Mouse (Mus musculus): ENCODE results near the gene Prcc. TPM values are rescaled to one million over a fixed set of nuclear protein-coding genes. Genes with fewer than 3 reads are reported as not detected.

The Prcc gene
- polyA plus RNA-seq (2014; fragmentation: Nextera tagmentation; extraction: Ambion mirVana), result 17.8 and 20.3 TPM in 2 replicates

GRCm38 (mm10) chr3:87885281-87886003 is at the start of gene Prcc:
Gene Prcc, minus strand, starts transcription at chr3:87885608.
- Histone ChIP-seq H3K4me1 (ENCODE audit: control insufficient read depth, insufficient read depth, low read length) (peaks cover 11% of the 10 kb centered on the region), H3K36me3 (ENCODE audit: control insufficient read depth, insufficient read depth, low read length) (peaks cover under 1% of the 10 kb centered on the region; the same call in 1 of the 2 replicates), H3K9me3 (ENCODE audit: control insufficient read depth, low read length) (no peaks in the 10 kb centered on the region), H3K9ac (ENCODE audit: low read length) (peak within 1 kb of the TSS; percentile 87), H3K4me3 (ENCODE audit: low read depth, low read length) (peak within 1 kb of the TSS; percentile 90), H3K27me3 (ENCODE audit: control insufficient read depth, insufficient read depth, low read length) (no peaks in the 10 kb centered on the region), H3K4me2 (ENCODE audit: low read depth) (peak within 1 kb of the TSS; percentile 47), H3K27ac (ENCODE audit: low read depth, low read length) (peak within 1 kb of the TSS; percentile 72)
- DNase-seq (ENCODE audit: low spot score) (peak; percentile 93), ATAC-seq (ENCODE audit: insufficient read depth, low FRiP score, low TSS enrichment) (peak; percentile 96)
- 0% methylated on average over 33 of the region's 33 CpGs for WGBS

GRCm38 (mm10) chr3:87935201-87935600 is 49.8 kb upstream of the Prcc start:
- Histone ChIP-seq H3K4me3 (ENCODE audit: low read depth, low read length) (no peak overlapping the region), H3K9ac (ENCODE audit: low read length) (no peak overlapping the region), H3K9me3 (ENCODE audit: control insufficient read depth, low read length) (no peaks in the 10 kb centered on the region), H3K27ac (ENCODE audit: low read depth, low read length) (no peak overlapping the region), H3K4me1 (ENCODE audit: control insufficient read depth, insufficient read depth, low read length) (peaks cover 6% of the 10 kb centered on the region), H3K36me3 (ENCODE audit: control insufficient read depth, insufficient read depth, low read length) (peaks cover 25% of the 10 kb centered on the region), H3K4me2 (ENCODE audit: low read depth) (no peak overlapping the region), H3K27me3 (ENCODE audit: control insufficient read depth, insufficient read depth, low read length) (no peaks in the 10 kb centered on the region)
- DNase-seq (ENCODE audit: low spot score) (no peak), ATAC-seq (ENCODE audit: insufficient read depth, low FRiP score, low TSS enrichment) (no peak)
- 87% methylated on average over 4 of the region's 4 CpGs for WGBS

- peaks cover 22% of the 10 kb centered on the region for H3K36me3 ChIP-seq (ENCODE audit: control insufficient read depth, insufficient read depth, low read length)
- no peaks in the 10 kb centered on the region for H3K27me3 ChIP-seq (ENCODE audit: control insufficient read depth, insufficient read depth, low read length)
- H3K4me3 ChIP-seq (ENCODE audit: low read depth, low read length), result no peak overlapping the region
- no peak overlapping the region for H3K4me2 ChIP-seq (ENCODE audit: low read depth)
- H3K9ac ChIP-seq (ENCODE audit: low read length), result no peak overlapping the region
- 86% methylated on average over 4 of the region's 4 CpGs for WGBS
- peaks cover 7% of the 10 kb centered on the region for H3K4me1 ChIP-seq (ENCODE audit: control insufficient read depth, insufficient read depth, low read length)
- ATAC-seq (ENCODE audit: insufficient read depth, low FRiP score, low TSS enrichment), result no peak
- H3K27ac ChIP-seq (ENCODE audit: low read depth, low read length), result no peak overlapping the region
- no peak for DNase-seq (ENCODE audit: low spot score)
- H3K9me3 ChIP-seq (ENCODE audit: control insufficient read depth, low read length), result no peaks in the 10 kb centered on the region
Observed at GRCm38 (mm10) chr3:87934501-87934900, 49.1 kb upstream of the Prcc start.

- Histone ChIP-seq H3K4me2 (ENCODE audit: low read depth) (no peak overlapping the region), H3K27me3 (ENCODE audit: control insufficient read depth, insufficient read depth, low read length) (no peaks in the 10 kb centered on the region), H3K9ac (ENCODE audit: low read length) (no peak overlapping the region), H3K36me3 (ENCODE audit: control insufficient read depth, insufficient read depth, low read length) (peaks cover 18% of the 10 kb centered on the region), H3K27ac (ENCODE audit: low read depth, low read length) (no peak overlapping the region), H3K4me3 (ENCODE audit: low read depth, low read length) (no peak overlapping the region), H3K4me1 (ENCODE audit: control insufficient read depth, insufficient read depth, low read length) (peaks cover 11% of the 10 kb centered on the region), H3K9me3 (ENCODE audit: control insufficient read depth, low read length) (no peaks in the 10 kb centered on the region)
- ATAC-seq (ENCODE audit: insufficient read depth, low FRiP score, low TSS enrichment) (no peak), DNase-seq (ENCODE audit: low spot score) (no peak)
- 91% methylated on average over 5 of the region's 5 CpGs for WGBS
Observed at GRCm38 (mm10) chr3:87934026-87934425, 48.6 kb upstream of the Prcc start.

- H3K4me3 ChIP-seq (ENCODE audit: low read depth, low read length), result peak within 1 kb of the TSS; percentile 96
- no peaks in the 10 kb centered on the region for H3K27me3 ChIP-seq (ENCODE audit: control insufficient read depth, insufficient read depth, low read length)
- under 1% methylated on average over 67 of the region's 78 CpGs for WGBS
- peaks cover 13% of the 10 kb centered on the region for H3K4me1 ChIP-seq (ENCODE audit: control insufficient read depth, insufficient read depth, low read length)
- ATAC-seq (ENCODE audit: insufficient read depth, low FRiP score, low TSS enrichment) (peak; percentile 94), DNase-seq (ENCODE audit: low spot score) (peak; percentile 98)
- no peaks in the 10 kb centered on the region for H3K9me3 ChIP-seq (ENCODE audit: control insufficient read depth, low read length)
- H3K9ac ChIP-seq (ENCODE audit: low read length), result peak within 1 kb of the TSS; percentile 84
- peak within 1 kb of the TSS; percentile 74 for H3K4me2 ChIP-seq (ENCODE audit: low read depth)
- H3K36me3 ChIP-seq (ENCODE audit: control insufficient read depth, insufficient read depth, low read length), result peaks cover 15% of the 10 kb centered on the region
- H3K27ac ChIP-seq (ENCODE audit: low read depth, low read length), result peak within 1 kb of the TSS; percentile 76
Observed at GRCm38 (mm10) chr3:87930078-87930795, 44.8 kb upstream of the Prcc start, which contains the start of the genes Isg20l2 and Rrnad1. Gene Isg20l2, plus strand, starts transcription at chr3:87930314. Gene Rrnad1, minus strand, starts transcription at chr3:87930717.

GRCm38 (mm10) chr3:87929341-87930077 is 44.1 kb upstream of the Prcc start:
- H3K4me1 ChIP-seq (ENCODE audit: control insufficient read depth, insufficient read depth, low read length), result peaks cover 13% of the 10 kb centered on the region
- WGBS, result 9% methylated on average over 26 of the region's 26 CpGs
- peaks cover 19% of the 10 kb centered on the region for H3K36me3 ChIP-seq (ENCODE audit: control insufficient read depth, insufficient read depth, low read length)
- H3K27ac ChIP-seq (ENCODE audit: low read depth, low read length), result peak overlapping the region; percentile 44
- no peaks in the 10 kb centered on the region for H3K27me3 ChIP-seq (ENCODE audit: control insufficient read depth, insufficient read depth, low read length)
- peak overlapping the region; percentile 84 for H3K9ac ChIP-seq (ENCODE audit: low read length)
- H3K4me3 ChIP-seq (ENCODE audit: low read depth, low read length), result peak overlapping the region; percentile 96
- DNase-seq (ENCODE audit: low spot score) (no peak), ATAC-seq (ENCODE audit: insufficient read depth, low FRiP score, low TSS enrichment) (no peak; the same call in 1 of the 2 replicates)
- no peaks in the 10 kb centered on the region for H3K9me3 ChIP-seq (ENCODE audit: control insufficient read depth, low read length)
- H3K4me2 ChIP-seq (ENCODE audit: low read depth), result peak overlapping the region; percentile 74

GRCm38 (mm10) chr3:87927452-87927851 is 42.0 kb upstream of the Prcc start:
- Histone ChIP-seq H3K9ac (ENCODE audit: low read length) (no peak overlapping the region), H3K9me3 (ENCODE audit: control insufficient read depth, low read length) (no peaks in the 10 kb centered on the region), H3K27me3 (ENCODE audit: control insufficient read depth, insufficient read depth, low read length) (no peaks in the 10 kb centered on the region), H3K4me2 (ENCODE audit: low read depth) (no peak overlapping the region), H3K36me3 (ENCODE audit: control insufficient read depth, insufficient read depth, low read length) (peaks cover 25% of the 10 kb centered on the region), H3K27ac (ENCODE audit: low read depth, low read length) (no peak overlapping the region), H3K4me1 (ENCODE audit: control insufficient read depth, insufficient read depth, low read length) (peaks cover 13% of the 10 kb centered on the region), H3K4me3 (ENCODE audit: low read depth, low read length) (no peak overlapping the region)
- 89% methylated on average over 5 of the region's 5 CpGs for WGBS
- no peak for ATAC-seq (ENCODE audit: insufficient read depth, low FRiP score, low TSS enrichment)
- no peak for DNase-seq (ENCODE audit: low spot score)

GRCm38 (mm10) chr3:87924996-87925395 is 39.6 kb upstream of the Prcc start:
- peaks cover 21% of the 10 kb centered on the region for H3K36me3 ChIP-seq (ENCODE audit: control insufficient read depth, insufficient read depth, low read length)
- H3K27ac ChIP-seq (ENCODE audit: low read depth, low read length), result no peak overlapping the region
- no peaks in the 10 kb centered on the region for H3K27me3 ChIP-seq (ENCODE audit: control insufficient read depth, insufficient read depth, low read length)
- H3K4me1 ChIP-seq (ENCODE audit: control insufficient read depth, insufficient read depth, low read length), result peaks cover 9% of the 10 kb centered on the region
- DNase-seq (ENCODE audit: low spot score) (no peak), ATAC-seq (ENCODE audit: insufficient read depth, low FRiP score, low TSS enrichment) (no peak)
- no peaks in the 10 kb centered on the region for H3K9me3 ChIP-seq (ENCODE audit: control insufficient read depth, low read length)
- no peak overlapping the region for H3K4me3 ChIP-seq (ENCODE audit: low read depth, low read length)
- no peak overlapping the region for H3K9ac ChIP-seq (ENCODE audit: low read length)
- no peak overlapping the region for H3K4me2 ChIP-seq (ENCODE audit: low read depth)
- 96% methylated on average over 7 of the region's 7 CpGs for WGBS

Data from neural tube, embryonic 11.5 days (tissue).